Mouse (Mus musculus): Measurements from ENCODE around the gene Muc3. TPM values are rescaled to one million over a fixed set of nuclear protein-coding genes. Genes with fewer than 3 reads are reported as not detected.
"Not testable (repeated sequence)": the region's sequence is repeated elsewhere in the genome, so short reads cannot be mapped to it uniquely, and the experiment has no call there.

Gene Muc3
- total RNA-seq, 2 experiments from 2014 or later: not detected

DNA sequence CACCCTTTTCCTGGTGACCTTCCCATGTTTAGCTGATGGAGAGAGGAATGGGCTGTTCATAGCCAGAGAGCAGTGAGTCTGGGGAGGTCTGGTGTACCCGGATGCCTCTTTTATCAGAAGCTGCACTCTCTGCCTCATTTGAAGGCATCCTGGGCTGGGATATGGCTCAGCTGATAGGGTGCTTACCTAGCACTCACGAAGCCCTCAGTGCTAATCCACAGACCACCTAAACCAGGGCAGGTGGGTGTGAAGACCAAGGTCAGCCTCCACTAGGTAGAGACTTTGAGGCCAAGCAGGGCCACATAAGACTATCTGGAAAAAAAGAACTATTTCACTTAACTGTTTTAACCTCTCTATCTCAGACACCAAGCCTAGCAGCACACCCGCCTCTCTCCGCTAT, 25.6 kb downstream of the Muc3 start:
- no peak for DNase-seq (ENCODE audit: low spot score in 2 of 2)

DNA sequence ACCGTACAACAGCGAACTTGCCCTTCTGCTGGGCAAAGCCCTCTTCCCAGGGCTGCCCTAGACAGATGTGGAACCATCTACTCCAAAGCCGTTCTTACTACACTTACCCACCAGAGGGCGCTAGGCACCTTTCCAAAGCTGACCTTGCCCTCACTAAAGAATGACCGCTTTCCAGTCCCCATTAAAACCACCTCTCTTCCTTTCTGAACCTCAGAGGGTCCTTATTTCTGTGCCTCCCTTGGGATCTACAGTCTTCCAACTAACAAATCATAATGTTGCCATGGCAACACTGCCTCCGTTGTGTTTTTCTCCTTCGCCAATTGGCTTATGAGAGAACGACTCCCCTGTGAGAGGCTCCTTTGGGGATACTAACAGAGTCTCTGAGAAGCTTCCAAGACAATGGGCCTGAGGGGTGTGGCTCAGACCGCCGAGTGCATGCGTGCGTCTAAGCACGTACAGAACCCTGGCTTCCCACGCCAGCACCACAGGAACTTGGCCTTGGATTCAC, 26.4 kb downstream of the Muc3 start:
- DNase-seq (ENCODE audit: low spot score in 2 of 2): peak; percentile 76 to 78

DNA sequence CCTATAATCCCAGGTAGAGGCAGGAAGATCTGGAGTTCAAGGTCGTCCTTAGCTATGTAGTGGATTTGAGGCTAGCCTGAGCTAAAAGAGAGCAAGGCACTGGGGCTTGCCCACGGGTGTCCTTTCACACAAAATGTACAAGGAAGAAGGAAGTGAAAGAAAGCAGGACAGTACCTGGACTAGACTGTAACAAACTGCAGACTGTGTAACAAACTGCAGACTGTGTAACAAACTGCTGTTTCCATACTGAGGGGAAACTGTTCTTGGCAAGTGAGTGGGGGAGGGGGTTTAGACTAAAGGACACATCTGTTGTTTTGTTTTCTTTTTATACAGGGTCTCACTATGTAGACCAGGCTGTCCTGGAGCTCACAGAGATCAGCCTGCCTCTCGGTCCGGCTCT, 27.8 kb downstream of the Muc3 start:
- DNase-seq (ENCODE audit: low spot score in 2 of 2): no peak

DNA sequence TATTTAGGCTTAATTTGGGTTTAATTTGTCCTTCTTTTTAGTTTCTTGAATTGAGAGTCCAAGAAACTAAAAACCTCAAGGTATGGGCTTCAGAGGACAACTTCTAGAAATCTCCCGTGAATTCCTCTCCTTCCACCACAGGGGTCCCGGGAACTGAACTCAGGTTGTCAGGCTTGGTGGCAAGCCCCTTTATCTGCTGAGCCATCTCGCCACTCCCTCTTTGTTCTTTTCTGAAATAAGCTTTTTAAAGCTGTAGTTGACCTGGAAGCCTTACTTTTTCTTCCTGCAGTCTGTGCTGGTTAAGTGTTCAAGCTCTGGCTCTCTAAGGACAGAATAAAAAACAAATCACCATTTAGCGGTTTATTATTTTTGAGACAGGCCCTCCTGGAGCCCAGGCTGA, 30.2 kb downstream of the Muc3 start:
- no peak for DNase-seq (ENCODE audit: low spot score in 2 of 2)

DNA sequence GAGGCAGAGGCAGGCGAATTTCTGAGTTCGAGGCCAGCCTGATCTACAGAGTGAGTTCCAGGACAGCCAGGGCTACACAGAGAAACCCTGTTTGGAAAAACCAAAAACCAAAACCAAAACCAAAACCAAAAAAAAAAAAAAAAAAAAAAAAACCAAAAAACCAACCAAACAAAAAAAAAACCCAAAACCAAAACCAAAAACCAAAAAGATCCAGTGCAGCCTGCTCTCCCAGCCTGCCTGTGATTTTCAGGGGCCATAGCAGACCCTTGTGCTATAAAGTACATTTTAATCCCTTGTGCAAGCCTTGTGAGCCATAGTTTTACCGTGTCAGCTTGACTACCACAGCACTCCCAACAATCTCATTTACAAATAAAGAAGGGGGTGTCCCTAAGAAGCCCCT, 31.1 kb downstream of the Muc3 start:
- not testable (repeated sequence) for DNase-seq (ENCODE audit: low spot score in 2 of 2)

DNA sequence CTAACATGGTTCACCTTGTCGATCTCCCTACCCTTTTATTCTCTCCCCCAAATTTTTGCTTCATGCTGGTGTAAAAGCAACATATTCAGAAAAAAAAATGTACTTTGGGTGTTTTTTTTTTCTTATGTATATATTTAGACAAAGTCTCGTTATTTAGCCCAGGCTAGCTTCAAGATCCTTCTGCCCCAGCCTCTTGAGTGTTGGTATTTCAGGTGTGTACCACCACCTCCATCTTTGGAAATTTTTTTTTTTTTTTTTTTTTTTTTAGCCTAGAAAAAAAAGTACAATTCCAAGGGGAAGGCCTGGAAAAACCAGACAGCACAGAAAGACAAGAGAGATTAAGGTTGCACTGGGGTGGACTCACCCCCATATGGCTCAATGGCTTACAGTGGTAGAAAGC, 32.1 kb downstream of the Muc3 start:
- DNase-seq (ENCODE audit: low spot score in 2 of 2): no peak

DNA sequence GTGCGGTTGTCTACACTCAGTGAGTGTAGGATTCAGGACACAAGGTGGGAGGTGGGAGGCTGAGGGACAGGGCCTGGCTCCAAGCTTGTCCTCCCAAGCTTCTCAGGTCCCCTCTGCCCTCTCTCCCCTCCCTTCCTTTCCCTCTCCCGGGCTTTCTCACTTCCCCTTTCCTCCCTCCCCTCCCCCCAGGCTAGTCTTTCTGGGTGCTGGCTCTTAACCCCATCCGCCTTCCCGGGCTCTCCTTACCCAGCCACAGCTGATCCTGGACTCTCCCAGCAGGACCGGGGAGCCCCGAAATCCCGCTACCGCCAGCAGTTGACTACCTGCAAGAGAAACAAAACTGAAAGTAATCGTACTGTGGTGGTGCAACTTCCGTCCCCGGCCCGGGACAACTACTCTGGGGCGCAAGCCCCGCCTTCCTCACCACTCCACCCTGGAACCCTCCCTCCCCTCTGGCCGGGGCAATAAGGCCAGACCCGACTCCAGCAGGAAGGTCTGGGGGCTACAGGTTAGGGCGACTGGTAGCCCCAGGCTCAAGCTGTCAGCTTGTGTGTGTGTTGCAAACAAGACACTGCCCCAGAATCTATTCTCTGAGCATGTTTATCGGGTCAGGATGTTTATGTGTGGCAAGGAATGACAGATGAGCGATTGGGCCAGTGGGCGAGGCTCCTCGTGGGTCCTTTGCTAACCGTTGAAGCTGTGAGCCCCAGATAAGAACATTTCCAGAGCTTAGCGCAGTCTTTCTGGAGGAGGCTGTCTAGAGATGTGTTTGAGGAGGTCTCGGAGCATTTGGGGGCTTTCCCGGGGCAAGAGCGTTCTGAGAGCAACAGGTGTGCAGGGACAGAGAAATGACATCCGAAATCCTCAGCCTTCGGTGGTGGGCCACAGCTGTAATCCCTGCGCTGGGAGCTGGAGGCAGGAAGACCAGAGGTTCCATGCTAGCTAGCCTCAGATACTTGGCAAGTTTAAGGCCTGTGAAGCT, 33.0 kb downstream of the Muc3 start, which contains the start of gene Trim56:
Gene Trim56 (minus strand): TSS at position 344 of the 982 bp plus-strand sequence.
- DNase-seq (ENCODE audit: low spot score in 2 of 2): peak; percentile 74 to 78

DNA sequence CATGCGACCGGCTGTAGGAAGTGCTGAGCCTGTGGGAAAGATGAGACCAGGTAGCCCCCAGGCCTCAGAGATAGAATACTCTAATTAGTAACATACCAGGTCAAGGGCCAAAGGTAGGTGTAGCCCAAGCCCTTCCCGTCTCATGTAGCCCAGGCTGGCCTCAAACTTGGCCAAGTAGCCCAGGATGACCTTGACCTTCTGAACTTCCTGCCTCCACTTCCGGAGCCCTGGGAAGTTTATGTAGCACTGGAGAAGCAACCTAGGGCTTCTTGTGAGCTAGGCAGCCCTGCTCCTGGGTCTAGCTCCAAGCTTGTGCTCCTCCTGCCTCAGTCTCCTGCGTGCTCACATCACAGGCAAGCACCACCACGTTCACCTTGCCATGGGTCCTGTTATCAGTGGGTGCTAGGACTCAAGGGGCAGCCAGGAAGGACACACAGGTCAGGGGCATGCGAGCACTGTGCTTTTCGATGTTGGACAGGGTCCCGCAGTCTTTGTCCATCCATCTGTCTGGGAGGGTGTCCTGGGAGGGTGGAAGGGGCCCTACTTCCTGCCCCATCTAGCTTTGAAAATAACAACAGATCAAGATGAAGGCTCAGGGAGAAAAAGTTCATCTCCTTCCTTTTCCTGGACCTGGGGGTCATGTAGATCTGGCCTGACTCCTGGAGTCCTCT, 34.1 kb downstream of the Muc3 start:
- DNase-seq (ENCODE audit: low spot score in 2 of 2): no peak

DNA sequence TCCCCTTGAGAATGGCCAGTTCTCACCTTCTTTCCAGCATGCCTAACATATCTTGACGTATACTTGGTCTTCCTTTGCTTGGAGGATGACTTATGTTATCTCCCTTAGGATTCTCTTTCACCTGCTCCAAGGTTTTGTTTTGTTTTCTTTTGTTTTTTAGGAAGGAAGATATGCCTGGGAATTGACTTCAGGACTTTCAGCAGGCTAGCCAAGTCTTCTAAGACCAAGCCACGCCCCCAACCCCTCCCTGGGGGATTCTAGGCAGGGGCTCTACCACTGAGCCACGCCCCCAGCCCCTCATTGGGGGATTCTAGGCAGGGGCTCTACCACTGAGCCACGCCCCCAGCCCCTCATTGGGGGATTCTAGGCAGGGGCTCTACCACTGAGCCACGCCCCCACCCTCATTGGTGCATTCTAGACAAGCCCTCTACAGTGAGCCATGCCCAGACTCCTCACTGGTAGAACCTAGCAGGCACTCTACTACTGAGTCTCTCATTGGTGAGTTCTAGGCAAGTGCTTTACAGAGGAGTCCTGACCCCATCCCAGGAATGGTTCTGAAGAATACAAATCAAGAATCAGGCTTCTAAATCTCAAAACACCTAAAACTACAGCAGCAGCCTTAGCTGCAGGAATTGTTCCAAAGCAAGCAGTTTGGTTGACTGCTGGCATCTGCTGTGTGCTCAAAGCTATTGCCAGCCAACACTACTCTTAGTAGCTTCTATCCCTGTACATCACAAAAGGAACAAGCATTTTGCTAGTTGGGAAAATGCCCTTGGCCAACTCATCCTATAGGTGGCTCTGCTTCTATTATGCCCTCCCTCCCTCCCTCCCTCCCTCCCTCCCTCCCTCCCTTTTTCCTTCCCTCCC, 37.3 kb downstream of the Muc3 start:
- DNase-seq (ENCODE audit: low spot score in 2 of 2): no peak

DNA sequence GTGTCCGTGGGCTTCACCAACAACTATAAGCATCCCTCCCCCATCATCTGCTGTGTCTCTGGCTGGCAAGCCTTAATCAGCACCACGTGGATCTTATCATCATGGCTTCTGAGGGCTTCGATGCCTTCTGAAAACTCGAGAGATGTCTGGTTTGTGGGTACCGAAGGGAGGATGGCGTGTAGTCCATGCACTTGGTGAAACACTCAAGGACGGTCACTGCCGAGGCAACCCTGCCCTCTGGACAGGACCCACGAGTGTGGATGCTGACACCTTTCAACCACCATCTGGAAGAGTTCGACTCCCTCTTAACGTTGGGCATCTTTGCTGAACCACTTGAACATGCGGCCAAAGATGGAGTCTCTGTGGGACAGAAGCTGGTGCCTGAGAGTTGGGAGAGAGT, 38.3 kb downstream of the Muc3 start:
- no peak for DNase-seq (ENCODE audit: low spot score in 2 of 2)

DNA sequence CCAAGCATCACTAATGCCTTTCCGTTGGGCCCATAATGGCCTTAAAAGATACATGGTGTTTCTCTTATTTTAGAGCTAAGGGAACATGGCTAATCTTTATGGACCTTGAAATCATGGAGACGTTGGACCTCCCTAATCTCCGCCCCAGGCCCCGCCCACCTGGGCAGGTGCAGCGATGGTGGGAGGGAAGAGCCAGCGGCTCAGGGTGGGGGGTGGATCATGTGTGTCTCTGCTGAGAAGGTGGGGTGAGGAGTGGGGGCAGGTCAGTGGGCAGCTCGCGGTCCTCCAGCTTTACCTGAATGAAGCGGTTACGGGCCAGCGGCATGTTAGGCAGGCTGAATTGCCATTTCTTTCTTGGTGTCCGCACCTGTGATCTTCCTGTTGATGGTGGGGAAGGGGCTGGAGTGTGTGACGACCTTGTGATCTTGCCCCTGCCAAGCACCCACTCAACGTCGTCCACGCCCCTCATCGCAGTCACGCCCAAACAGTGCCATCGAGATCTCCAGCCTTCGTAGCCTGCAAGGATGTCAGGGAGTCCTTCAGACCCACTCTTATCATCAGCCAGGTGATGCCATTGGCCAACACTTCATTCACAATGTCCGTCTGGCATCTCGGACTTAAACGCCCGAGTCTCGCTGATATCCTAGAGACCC, 39.1 kb downstream of the Muc3 start:
- DNase-seq (ENCODE audit: low spot score in 2 of 2): no peak

DNA sequence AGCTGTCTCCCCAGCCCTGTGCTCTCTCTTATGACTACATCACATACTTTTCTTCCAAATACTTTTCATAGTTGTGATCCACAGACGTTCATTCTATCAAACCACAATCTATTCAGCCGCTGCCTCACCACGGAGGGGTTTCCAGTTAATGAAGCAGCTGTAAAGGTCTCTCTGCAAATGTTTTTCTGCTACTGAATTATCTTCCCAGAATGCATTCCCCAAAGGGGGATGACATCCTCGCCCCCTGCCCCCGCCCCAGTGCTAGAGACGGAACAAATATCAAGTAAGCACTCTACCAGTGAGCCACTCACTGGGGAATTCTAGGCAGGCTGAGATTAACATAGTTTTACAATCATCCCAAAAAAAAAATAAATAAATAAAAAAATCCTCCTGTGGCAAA, 41.0 kb downstream of the Muc3 start:
- no peak for DNase-seq (ENCODE audit: low spot score in 2 of 2)

DNA sequence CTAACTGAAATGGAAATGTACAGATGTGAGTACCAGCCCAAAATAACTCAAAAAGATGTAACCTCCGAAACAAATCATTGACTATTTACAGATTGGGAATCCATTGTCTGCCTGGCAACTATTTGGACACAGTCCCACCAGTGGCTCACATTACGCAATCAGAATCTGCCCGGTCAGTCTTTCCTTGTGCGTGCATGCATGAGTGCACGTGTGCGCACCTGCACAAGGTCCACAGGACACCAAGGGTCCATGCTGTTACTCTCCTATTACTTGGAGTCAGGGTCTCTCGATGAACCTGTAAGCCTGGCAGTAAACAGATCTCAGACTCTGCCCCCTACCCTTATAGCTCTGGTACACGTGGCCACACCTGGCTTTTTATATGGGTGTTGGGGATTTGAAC, 41.5 kb downstream of the Muc3 start:
- DNase-seq (ENCODE audit: low spot score in 2 of 2): no peak

DNA sequence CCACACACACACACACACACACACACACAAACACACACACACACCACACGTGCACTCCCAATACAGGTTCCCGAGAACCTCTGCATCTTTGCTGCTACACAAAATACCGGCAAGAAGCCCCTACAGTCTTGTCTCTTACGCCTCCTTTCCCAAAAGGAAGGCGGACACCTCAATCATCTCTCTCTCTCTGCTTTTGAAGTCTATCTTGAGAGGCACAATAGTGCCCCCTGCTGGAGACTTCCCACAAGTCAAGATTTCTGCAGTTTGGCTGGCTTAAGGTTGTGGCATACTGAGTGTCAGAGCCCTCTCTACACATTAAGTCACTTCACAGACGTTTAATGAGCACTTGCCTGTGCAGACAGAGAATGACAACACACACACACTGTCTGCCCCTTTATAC, 42.1 kb downstream of the Muc3 start:
- peak; percentile 82 to 88 for DNase-seq (ENCODE audit: low spot score in 2 of 2)

DNA sequence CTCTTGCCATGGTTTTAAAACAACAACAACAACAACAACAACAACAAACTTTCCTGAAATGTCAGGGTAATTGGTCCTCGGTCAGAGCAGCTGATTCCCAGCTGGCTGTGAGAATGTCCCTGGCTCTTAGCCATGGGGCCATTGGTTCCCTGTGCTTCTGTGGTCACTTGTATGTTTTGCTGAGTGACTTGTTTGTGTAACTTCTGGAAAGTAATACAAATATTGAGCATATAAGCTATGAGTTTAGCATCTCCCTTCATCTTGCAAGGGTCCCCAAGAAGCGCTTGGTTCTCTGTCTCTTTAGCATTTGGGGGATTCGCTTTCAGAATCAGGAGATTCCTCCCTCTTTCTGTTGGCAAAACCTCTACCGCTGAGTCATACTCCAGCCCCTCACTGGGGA, 42.7 kb downstream of the Muc3 start:
- DNase-seq (ENCODE audit: low spot score in 2 of 2): no peak

DNA sequence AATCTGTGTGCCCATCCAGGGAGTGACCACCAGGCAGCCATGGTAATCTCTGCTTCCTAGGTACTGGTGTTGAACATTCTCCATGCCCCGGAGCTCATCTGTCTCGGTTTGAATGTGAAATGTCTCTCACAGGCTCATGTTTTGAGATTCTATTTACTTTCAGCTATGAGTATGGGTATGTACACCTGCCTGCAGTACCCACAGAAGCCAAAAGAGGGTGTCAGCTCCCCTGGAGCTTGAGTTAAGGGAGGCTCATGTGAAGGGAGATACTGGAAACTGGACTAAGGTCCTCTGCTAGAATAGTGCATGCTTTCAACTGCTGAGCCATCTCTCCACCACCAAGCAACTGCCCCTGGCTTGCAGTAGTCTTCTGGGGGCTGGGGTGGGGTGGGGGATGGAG, 45.2 kb downstream of the Muc3 start:
- no peak for DNase-seq (ENCODE audit: low spot score in 2 of 2)

DNA sequence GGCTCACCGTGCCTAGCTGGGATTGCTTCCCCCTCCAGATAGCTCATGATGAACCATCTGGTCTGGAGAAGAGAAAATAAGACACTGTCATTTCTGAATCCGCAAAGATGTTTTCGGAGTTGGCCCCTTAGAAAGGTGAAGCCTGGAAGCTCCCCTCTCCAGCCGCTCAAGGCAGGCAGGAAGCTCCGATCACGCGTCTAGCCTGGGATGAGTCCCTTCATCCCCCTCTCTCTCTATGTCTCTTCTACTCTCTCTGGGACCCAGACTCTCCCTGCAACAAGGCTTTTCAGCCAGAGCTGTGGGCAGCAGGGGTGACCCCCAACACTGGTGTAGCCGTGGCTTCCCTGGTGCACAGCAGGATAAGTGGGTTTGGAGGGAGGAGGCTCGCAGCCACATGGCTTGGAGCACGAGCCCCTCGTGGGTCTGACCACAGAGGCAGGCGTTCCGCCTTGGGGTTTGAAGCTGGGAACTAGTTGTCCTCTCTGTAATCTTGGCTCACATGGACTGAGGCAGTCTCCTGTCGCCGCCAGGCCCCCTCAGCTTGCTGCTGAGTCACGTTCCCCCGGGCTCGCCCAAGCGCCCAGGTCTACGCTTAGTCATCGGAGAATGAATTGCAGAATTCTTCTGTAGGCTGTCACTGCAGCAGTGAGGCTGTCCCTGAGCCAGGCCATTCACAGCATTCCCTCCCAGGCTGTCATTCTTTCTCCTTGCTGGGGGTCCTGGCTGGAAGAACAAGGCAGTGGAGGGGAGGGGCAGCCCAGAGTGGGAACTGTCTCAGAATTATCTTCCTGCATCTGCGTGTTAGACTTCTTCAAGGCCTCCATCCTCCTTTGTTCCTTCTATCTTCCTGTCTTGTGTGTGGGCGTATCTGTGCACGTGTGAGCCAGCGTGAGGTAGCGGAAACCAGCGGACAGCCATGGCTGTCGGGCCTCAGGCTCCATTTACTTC, 46.3 kb downstream of the Muc3 start:
- DNase-seq (ENCODE audit: low spot score in 2 of 2): peak; percentile 63

DNA sequence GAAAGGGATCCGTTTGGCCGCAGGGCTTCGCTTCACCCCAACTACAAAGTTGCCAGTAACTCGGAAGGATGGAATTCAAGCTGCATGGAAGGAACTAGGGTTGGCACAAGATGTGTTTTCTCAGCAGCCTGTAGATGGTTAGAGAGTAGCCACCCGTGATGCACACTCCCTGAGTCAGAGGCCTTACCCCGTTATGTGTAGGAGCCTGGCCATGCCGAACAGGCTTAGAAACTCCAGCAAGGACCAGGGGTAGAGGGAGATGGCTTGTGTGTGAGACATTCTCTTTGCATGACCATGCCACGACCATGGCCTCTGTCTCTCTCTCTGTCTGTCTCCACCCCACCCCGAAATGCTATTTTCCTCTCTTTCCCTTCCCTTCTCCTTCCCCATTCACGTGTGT, 47.0 kb downstream of the Muc3 start:
- no peak for DNase-seq (ENCODE audit: low spot score in 2 of 2)

DNA sequence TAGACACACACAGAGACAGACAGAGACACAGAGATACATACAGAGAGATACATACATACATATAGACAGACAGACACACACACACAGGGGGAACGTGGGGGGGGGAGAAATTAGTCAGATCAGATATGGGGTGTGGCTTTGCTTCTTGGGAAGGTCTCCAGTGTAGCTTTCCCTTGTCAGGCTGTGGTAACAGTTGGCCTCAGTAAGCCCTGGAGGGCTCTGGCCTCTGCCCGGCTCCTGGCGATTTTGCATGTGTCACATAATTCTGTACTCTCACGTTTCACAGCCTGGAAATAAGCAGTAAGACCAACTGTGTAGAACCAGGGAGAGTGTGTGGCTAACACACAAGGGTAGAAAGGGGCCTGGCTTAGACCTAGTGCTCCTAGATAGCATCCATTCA, 48.5 kb downstream of the Muc3 start:
- no peak for DNase-seq (ENCODE audit: low spot score in 2 of 2)

DNA sequence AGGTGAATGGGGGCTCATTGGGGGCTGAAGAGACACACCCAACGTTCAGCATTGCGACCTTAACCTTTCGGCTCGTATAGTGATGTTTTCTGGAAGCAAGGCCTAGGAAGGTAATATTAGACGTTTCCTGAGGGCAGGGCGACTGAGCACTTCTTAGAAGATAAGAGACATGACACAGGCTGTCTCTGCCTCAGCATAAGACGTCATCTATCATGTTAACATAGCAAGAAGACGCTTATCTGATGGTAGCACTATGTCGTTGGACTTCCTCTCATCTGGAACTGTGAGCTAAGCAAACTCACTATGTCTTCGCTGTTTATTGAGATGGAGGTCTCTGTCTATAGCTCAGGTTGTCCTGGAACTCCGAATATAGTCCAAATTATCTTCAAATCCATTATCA, 50.7 kb downstream of the Muc3 start:
- no peak for DNase-seq (ENCODE audit: low spot score in 2 of 2)
